Mouse (Mus musculus) MEL (cell line): ENCODE data around the gene Rps5. TPM values are rescaled to one million over a fixed set of nuclear protein-coding genes. Genes with fewer than 3 reads are reported as not detected.

Source experiments
- DNase-seq: peaks from one replicate; pipeline ENCODE4 v3.0.0; 2011; ENCODE audit warnings: low read depth, low spot score
- H3K27ac ChIP-seq: 2 replicates; pipeline ENCODE4 v1.5.1; 2012; ENCODE audit warnings: low read depth, mild to moderate bottlenecking, control low read depth, low read length, moderate library complexity; ENCODE audit not compliant: control insufficient read depth
- H3K27me3 ChIP-seq, 2 experiments: fragments of 150-350 bp in 1 of 2; sonication (generic) in 1 of 2; 2 replicates each; pipeline ENCODE4 v1.6.1; 2012; ENCODE audit warnings: low read length in 2 of 2, mild to moderate bottlenecking in 2 of 2, improper control_type of control experiment in 1 of 2, moderate library complexity in 1 of 2; ENCODE audit not compliant: insufficient read depth in 2 of 2, control insufficient read depth in 1 of 2
- H3K36me3 ChIP-seq, 2 experiments: 2 replicates each; pipeline ENCODE4 v1.6.1; 2012 to 2014; ENCODE audit warnings: low read length in 2 of 2, improper control_type of control experiment in 1 of 2, inconsistent platforms in 1 of 2, mild to moderate bottlenecking in 1 of 2; ENCODE audit not compliant: insufficient read depth in 2 of 2, control insufficient read depth in 1 of 2
- H3K4me1 ChIP-seq, 2 experiments: fragments of 150-350 bp in 1 of 2; sonication (generic) in 1 of 2; 2 replicates each; pipeline ENCODE4 v1.6.1; 2012; ENCODE audit warnings: low read length in 2 of 2, improper control_type of control experiment in 1 of 2, mild to moderate bottlenecking in 1 of 2; ENCODE audit not compliant: insufficient read depth in 2 of 2, control insufficient read depth in 1 of 2
- H3K4me3 ChIP-seq, 2 experiments: fragments of 150-350 bp in 1 of 2; sonication (generic) in 1 of 2; 2 replicates each; pipeline ENCODE4 v1.5.1; 2012; ENCODE audit warnings: low read depth in 2 of 2, low read length in 2 of 2, mild to moderate bottlenecking in 2 of 2, moderate library complexity in 2 of 2, control low read depth in 1 of 2, improper control_type of control experiment in 1 of 2; ENCODE audit not compliant: control insufficient read depth in 1 of 2, insufficient read depth in 1 of 2
- H3K79me2 ChIP-seq: 2 replicates; pipeline ENCODE4 v1.6.1; 2012; ENCODE audit warnings: mild to moderate bottlenecking, low read length, moderate library complexity; ENCODE audit not compliant: control insufficient read depth, poor library complexity, insufficient read depth
- H3K9ac ChIP-seq: 2 replicates; pipeline ENCODE4 v1.6.1; 2012; ENCODE audit warnings: low read depth, mild to moderate bottlenecking, control low read depth, low read length, moderate library complexity; ENCODE audit not compliant: control insufficient read depth, poor library complexity, severe bottlenecking
- H3K9me3 ChIP-seq: fragments of 150-350 bp; sonication (generic); replicated peaks from 2 replicates; pipeline ENCODE4 v1.6.1; 2012; ENCODE audit warnings: mild to moderate bottlenecking, low read length, improper control_type of control experiment, moderate library complexity; ENCODE audit not compliant: insufficient read depth
- CHD1 ChIP-seq: IDR thresholded peaks from 2 replicates; pipeline ENCODE4 v1.6.1; 2012; ENCODE audit warnings: low read depth, mild to moderate bottlenecking, inconsistent platforms, low read length, improper control_type of control experiment
- ELF1 ChIP-seq: IDR thresholded peaks from 2 replicates; pipeline ENCODE4 v1.6.1; 2014; ENCODE audit warnings: low read depth, mild to moderate bottlenecking, inconsistent platforms, low read length, improper control_type of control experiment, moderate library complexity
- ETS1 ChIP-seq: IDR thresholded peaks from 2 replicates; pipeline ENCODE4 v1.6.1; 2012; ENCODE audit warnings: low read depth, mild to moderate bottlenecking, inconsistent platforms, low read length, improper control_type of control experiment, moderate library complexity
- GATA1 ChIP-seq: IDR thresholded peaks from 2 replicates; pipeline ENCODE4 v1.6.1; 2011; ENCODE audit warnings: low read depth, low read length, improper control_type of control experiment
- HCFC1 ChIP-seq: IDR thresholded peaks from 2 replicates; pipeline ENCODE4 v1.6.1; 2012; ENCODE audit warnings: low read depth, mild to moderate bottlenecking, inconsistent platforms, low read length, improper control_type of control experiment, moderate library complexity
- JUND ChIP-seq: IDR thresholded peaks from 2 replicates; pipeline ENCODE4 v1.6.1; 2011; ENCODE audit warnings: low read depth, mild to moderate bottlenecking, improper control_type of control experiment, low read length
- MAFK ChIP-seq: IDR thresholded peaks from 2 replicates; pipeline ENCODE4 v1.6.1; 2011; ENCODE audit warnings: low read depth, mild to moderate bottlenecking, low read length, improper control_type of control experiment, borderline replicate concordance
- MXI1 ChIP-seq: IDR thresholded peaks from 2 replicates; pipeline ENCODE4 v1.6.1; 2011; ENCODE audit warnings: mild to moderate bottlenecking, low read depth, low read length, improper control_type of control experiment
- MYB ChIP-seq: IDR thresholded peaks from 2 replicates; pipeline ENCODE4 v1.6.1; 2011; ENCODE audit warnings: mild to moderate bottlenecking, low read depth, low read length, improper control_type of control experiment
- POLR2A ChIP-seq, 2 experiments: IDR thresholded peaks; 2 replicates each; pipeline ENCODE4 v1.6.1; 2011 to 2012; ENCODE audit warnings: low read length in 2 of 2, mild to moderate bottlenecking in 2 of 2, control low read depth in 1 of 2, improper control_type of control experiment in 1 of 2, low read depth in 1 of 2, moderate library complexity in 1 of 2; ENCODE audit not compliant: control insufficient read depth in 1 of 2, insufficient read depth in 1 of 2, poor library complexity in 1 of 2
- POLR2AphosphoS2 ChIP-seq: IDR thresholded peaks from 2 replicates; pipeline ENCODE4 v1.6.1; 2011; ENCODE audit warnings: low read length, improper control_type of control experiment
- RAD21 ChIP-seq: IDR thresholded peaks from 2 replicates; pipeline ENCODE4 v1.6.1; 2011; ENCODE audit warnings: mild to moderate bottlenecking, low read depth, low read length, improper control_type of control experiment
- SMC3 ChIP-seq: IDR thresholded peaks from 2 replicates; pipeline ENCODE4 v1.6.1; 2011; ENCODE audit warnings: low read depth, low read length, improper control_type of control experiment
- TAL1 ChIP-seq: IDR thresholded peaks from 2 replicates; pipeline ENCODE4 v1.6.1; 2012; ENCODE audit warnings: mild to moderate bottlenecking, inconsistent platforms, low read length, moderate library complexity, mixed read lengths
- TCF12 ChIP-seq: IDR thresholded peaks from 2 replicates; pipeline ENCODE4 v1.6.1; 2014; ENCODE audit warnings: low read depth, mild to moderate bottlenecking, inconsistent platforms, low read length, improper control_type of control experiment, moderate library complexity
- USF2 ChIP-seq, 2 experiments: IDR thresholded peaks; 2 replicates each; pipeline ENCODE4 v1.6.1; 2011 to 2012; ENCODE audit warnings: improper control_type of control experiment in 2 of 2, low read length in 2 of 2, borderline replicate concordance in 1 of 2, inconsistent platforms in 1 of 2, low read depth in 1 of 2, mild to moderate bottlenecking in 1 of 2; ENCODE audit not compliant: insufficient read depth in 1 of 2
- ZKSCAN1 ChIP-seq: IDR thresholded peaks from 2 replicates; pipeline ENCODE4 v1.6.1; 2012; ENCODE audit warnings: low read depth, mild to moderate bottlenecking, inconsistent platforms, low read length, improper control_type of control experiment, moderate library complexity
- ZNF384 ChIP-seq: IDR thresholded peaks from 2 replicates; pipeline ENCODE4 v1.6.1; 2012; ENCODE audit warnings: low read depth, mild to moderate bottlenecking, inconsistent platforms, low read length, improper control_type of control experiment
- polyA plus RNA-seq, 2 experiments: library from polyadenylated mRNA; stranded (reverse) in 1 of 2; unstranded in 1 of 2; fragments of >175 nt in 1 of 2; fragments of >200 nt in 1 of 2; gene quantifications; 2 replicates each; pipeline versions ENCODE4 v1.2.1 to v1.2.4; 2012; ENCODE audit warnings: low replicate concordance in 2 of 2, low read depth in 1 of 2; ENCODE audit not compliant: insufficient read length in 2 of 2, insufficient read depth in 1 of 2, missing spikeins in 1 of 2
- total RNA-seq: library from RNA; depleted of rRNA; stranded (reverse); fragments of 300-350 nt; gene quantifications from 2 replicates; pipeline ENCODE4 v1.2.3, GENCODE M21; 2012

The Rps5 gene
- total and polyA plus RNA-seq, 3 experiments: 960 to 4,196 (median 2,915) TPM

GRCm38 (mm10) chr7:12922729-12923128 is 639 bp downstream of the Rps5 start:
- Histone ChIP-seq H3K27ac (peak overlapping the region; percentile 69), H3K9ac (peak overlapping the region; percentile 93)
- TF ChIP-seq HCFC1: no peak
- peak; percentile 21; the same call in 1 of the 2 replicates for TF ChIP-seq POLR2AphosphoS2
- peak; percentile 90 for TF ChIP-seq CHD1
- TF ChIP-seq, all 39 proteins: peak for 2
- Histone ChIP-seq H3K27me3 (no peaks in the 10 kb centered on the region), H3K4me1 (peaks cover 0 to 10% of the 10 kb centered on the region in 2 experiments; a peak in 1 of 4 replicates), H3K9me3 (no peaks in the 10 kb centered on the region), H3K36me3 (peaks cover 14 to 18% of the 10 kb centered on the region in 2 experiments), H3K4me3 (peak overlapping the region; percentile 74 to 82), H3K79me2 (peaks cover 28% of the 10 kb centered on the region)
- no peak for DNase-seq

- no peak overlapping the region for H3K9ac ChIP-seq
- peaks cover 28% of the 10 kb centered on the region for H3K79me2 ChIP-seq
- peaks cover 0 to 10% of the 10 kb centered on the region in 2 experiments; a peak in 1 of 4 replicates for H3K4me1 ChIP-seq
- no peak for TF ChIP-seq GATA1
- TF ChIP-seq POLR2A (IDR thresholded peaks at IDR 0.05; ENCODE audit: control insufficient read depth in 1 of 2, insufficient read depth in 1 of 2, low read depth in 1 of 2, low read length in 2 of 2, poor library complexity in 1 of 2): no peak
- no peak for TF ChIP-seq MYB
- no peak for TF ChIP-seq ETS1
- no peak for TF ChIP-seq TAL1
- no peak for TF ChIP-seq TCF12
- no peak for TF ChIP-seq RAD21
- TF ChIP-seq MAFK: no peak
- TF ChIP-seq ZNF384: no peak
- TF ChIP-seq ELF1: no peak
- no peak for TF ChIP-seq ZKSCAN1
- TF ChIP-seq CHD1: no peak
- TF ChIP-seq USF2 (IDR thresholded peaks at IDR 0.05; ENCODE audit: borderline replicate concordance in 1 of 2, insufficient read depth in 1 of 2, low read depth in 1 of 2, low read length in 2 of 2): no peak
- no peak for TF ChIP-seq JUND
- TF ChIP-seq MXI1: no peak
- no peak for TF ChIP-seq SMC3
- TF ChIP-seq, all 39 proteins: peak for 0
- no peaks in the 10 kb centered on the region for H3K27me3 ChIP-seq
- H3K4me3 ChIP-seq: no peak overlapping the region
- DNase-seq: peak; percentile 27
- H3K27ac ChIP-seq: no peak overlapping the region
- H3K9me3 ChIP-seq: no peaks in the 10 kb centered on the region
- peaks cover 14 to 18% of the 10 kb centered on the region in 2 experiments for H3K36me3 ChIP-seq
Observed at GRCm38 (mm10) chr7:12926316-12926715, 4.2 kb downstream of the Rps5 start.
